Mouse (Mus musculus) olfactory bulb, adult 2 months (tissue): ENCODE data around the gene Olfr247. TPM values are rescaled to one million over a fixed set of nuclear protein-coding genes. Genes with fewer than 3 reads are reported as not detected.
"Not testable (repeated sequence)": the region's sequence is repeated elsewhere in the genome, so short reads cannot be mapped to it uniquely, and the experiment has no call there.

Experiments
- H3K27ac ChIP-seq: fragments of 200-500 bp; 2 replicates; pipeline ENCODE4 v1.5.1; 2012; ENCODE audit warnings: low read depth, low read length; ENCODE audit not compliant: insufficient read depth
- H3K4me1 ChIP-seq: fragments of 200-500 bp; 2 replicates; pipeline ENCODE4 v1.6.1; 2012; ENCODE audit warnings: low read length; ENCODE audit not compliant: control insufficient read depth, insufficient read depth
- H3K4me3 ChIP-seq: fragments of 200-500 bp; 2 replicates; pipeline ENCODE4 v1.5.1; 2012; ENCODE audit warnings: mild to moderate bottlenecking, low read depth, low read length, moderate library complexity; ENCODE audit not compliant: insufficient read depth
- CTCF ChIP-seq: fragments of 200-500 bp; IDR thresholded peaks from 2 replicates; pipeline ENCODE4 v1.5.1; 2012; ENCODE audit warnings: low read depth, mild to moderate bottlenecking, low read length, moderate library complexity; ENCODE audit not compliant: insufficient read depth
- POLR2A ChIP-seq: fragments of 200-500 bp; IDR thresholded peaks from 2 replicates; pipeline ENCODE4 v1.6.1; 2012; ENCODE audit warnings: mild to moderate bottlenecking, low read depth, low read length, moderate library complexity; ENCODE audit not compliant: insufficient read depth
- WGBS: fragments of 180-500 bp; shearing (Covaris S2); methylation state at CpG from one replicate; pipeline ENCODE4 v1.1.7; 2018; 5-methylcytosine and 5-hydroxymethylcytosine counted together
- polyA plus RNA-seq: library from polyadenylated mRNA; stranded (reverse); fragments of >200 nt; gene quantifications from 2 replicates; pipeline ENCODE4 v1.2.4, GENCODE M21; 2012; ENCODE audit warnings: low replicate concordance; ENCODE audit not compliant: missing spikeins, insufficient read depth, insufficient read length

Olfr247 gene
- polyA plus RNA-seq, result not detected in 2 replicates

- not testable (repeated sequence) for H3K4me1 ChIP-seq
- no CpG with 5 or more reads among the region's 2 CpGs for WGBS
These were observed at the start of gene Olfr247 for GRCm38 (mm10) chr10:129976040-129976439. Gene Olfr247, minus strand, starts transcription at chr10:129976140.

DNA sequence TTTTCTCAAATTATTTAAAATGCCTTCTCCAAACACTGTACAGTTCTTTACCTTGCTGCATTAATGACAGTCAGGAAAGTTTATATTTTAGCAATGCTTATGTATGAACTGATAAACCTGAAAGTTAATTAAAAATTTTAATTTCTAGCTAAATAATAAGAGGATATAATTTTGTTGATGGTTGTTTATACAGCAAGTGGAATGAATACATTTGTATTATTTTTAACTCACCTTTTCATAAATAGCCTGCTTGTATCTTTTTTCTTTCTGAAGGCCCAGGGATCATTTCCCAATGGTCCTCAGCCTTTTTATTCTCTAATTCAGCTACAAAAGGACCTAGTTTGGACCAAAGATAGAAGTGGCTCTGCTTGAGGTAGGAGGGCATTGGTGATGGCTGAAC is 36.4 kb upstream of the Olfr247 start, which contains the start of gene Olfr820:
Olfr820 (plus strand) TSS at position 301 of the 400 bp plus-strand sequence.
- Histone ChIP-seq H3K27ac (no peak within 1 kb of the TSS), H3K4me3 (no peak within 1 kb of the TSS), H3K4me1 (no peaks in the 10 kb centered on the region)
- TF ChIP-seq POLR2A, result no peak
- TF ChIP-seq CTCF, result no peak

More at GRCm38 (mm10) chr10:129976040-129976439, at the start of gene Olfr247:
- not testable (repeated sequence) for H3K4me3 ChIP-seq, H3K27ac ChIP-seq

DNA sequence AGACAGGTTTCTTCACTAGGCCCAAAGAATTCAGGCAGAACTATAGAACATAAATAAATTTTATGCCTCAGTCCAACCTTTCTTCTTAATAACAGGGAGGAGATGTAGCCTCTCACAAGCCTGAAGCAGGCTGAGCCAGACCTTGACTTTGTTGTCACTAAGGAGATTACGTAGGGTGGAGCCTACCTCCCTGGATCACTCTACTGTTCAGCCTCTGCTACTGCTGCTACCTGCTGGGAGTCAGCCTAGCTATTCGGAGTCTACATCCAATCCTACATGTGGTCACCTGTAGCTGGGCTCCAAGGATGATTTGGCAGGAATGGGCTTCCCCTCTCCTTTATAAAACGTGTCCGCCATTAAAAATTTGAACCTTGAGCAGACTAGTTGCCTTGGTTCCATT is 29.4 kb upstream of the Olfr247 start:
- H3K27ac ChIP-seq, H3K4me1 ChIP-seq, H3K4me3 ChIP-seq: not testable (repeated sequence)
- WGBS, result 85% methylated on average over 4 of the region's 4 CpGs

- H3K4me3 ChIP-seq, H3K27ac ChIP-seq, H3K4me1 ChIP-seq: not testable (repeated sequence)
- 83% methylated on average over 4 of the region's 4 CpGs for WGBS
These were observed 28.2 kb upstream of the Olfr247 start for GRCm38 (mm10) chr10:130004104-130004503.

DNA sequence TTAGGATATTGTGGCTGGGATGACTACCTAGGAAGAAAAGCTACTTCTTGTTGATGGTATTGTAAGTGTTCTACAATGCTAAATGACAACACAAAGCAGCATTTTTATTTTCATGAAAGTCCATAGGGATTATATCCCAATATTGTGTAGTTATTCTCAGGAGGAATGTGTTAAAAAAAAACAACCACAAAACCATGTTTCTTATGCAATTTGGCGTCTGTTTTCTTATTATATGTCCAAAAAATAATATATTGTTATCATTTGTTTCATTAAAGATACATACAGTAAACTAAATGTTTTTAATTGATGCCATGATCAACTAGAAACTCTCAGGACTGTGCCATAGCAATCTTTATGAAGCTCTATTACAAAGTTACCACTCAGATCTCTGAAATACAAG is 9.0 kb upstream of the Olfr247 start, which contains the start of gene Gm10310:
Gm10310 (minus strand) TSS at position 101 of the 400 bp plus-strand sequence.
- not testable (repeated sequence) for H3K4me1 ChIP-seq, H3K27ac ChIP-seq, H3K4me3 ChIP-seq
- no CpG with 5 or more reads among the region's 1 CpGs for WGBS

DNA sequence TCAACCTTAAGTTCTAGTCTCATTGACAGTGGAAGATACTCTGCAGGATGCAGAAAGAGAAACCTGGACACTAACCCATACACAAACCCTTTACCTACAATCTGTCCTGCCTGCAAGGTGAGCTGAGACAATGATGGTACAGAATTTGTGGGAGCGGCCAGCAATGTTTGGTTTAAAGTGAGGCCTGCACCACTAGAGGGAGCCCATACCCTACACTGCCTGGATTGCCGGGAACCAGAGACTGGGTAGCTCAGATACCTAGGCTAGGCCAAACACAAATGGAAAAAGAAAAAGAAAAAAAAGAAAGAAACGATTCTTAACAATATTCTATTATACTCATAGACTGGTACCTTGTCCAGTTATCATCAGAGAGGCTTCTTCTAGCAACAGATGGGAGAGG is 5.9 kb upstream of the Olfr247 start:
- H3K4me3 ChIP-seq, H3K27ac ChIP-seq, H3K4me1 ChIP-seq: not testable (repeated sequence)
- no CpG with 5 or more reads among the region's 3 CpGs for WGBS

GRCm38 (mm10) chr10:129972994-129973393 is 2.9 kb downstream of the Olfr247 start:
- no CpG with 5 or more reads among the region's 3 CpGs for WGBS
- not testable (repeated sequence) for H3K4me1 ChIP-seq, H3K4me3 ChIP-seq, H3K27ac ChIP-seq

DNA sequence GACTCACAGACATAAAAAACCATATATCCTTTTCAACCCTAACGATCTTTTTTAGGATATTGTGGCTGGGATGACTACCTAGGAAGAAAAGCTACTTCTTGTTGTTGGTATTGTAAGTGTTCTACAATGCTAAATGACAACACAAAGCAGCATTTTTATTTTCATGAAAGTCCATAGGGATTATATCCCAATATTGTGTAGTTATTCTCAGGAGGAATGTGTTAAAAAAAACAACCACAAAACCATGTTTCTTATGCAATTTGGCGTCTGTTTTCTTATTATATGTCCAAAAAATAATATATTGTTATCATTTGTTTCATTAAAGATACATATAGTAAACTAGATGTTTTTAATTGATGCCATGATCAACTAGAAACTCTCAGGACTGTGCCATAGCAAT is 8.8 kb downstream of the Olfr247 start, which contains the start of gene Olfr819:
Olfr819 (minus strand) TSS at position 101 of the 400 bp plus-strand sequence.
- 80% methylated on average over 2 of the region's 2 CpGs for WGBS
- H3K27ac ChIP-seq, H3K4me3 ChIP-seq, H3K4me1 ChIP-seq: not testable (repeated sequence)

- 95% methylated on average over 2 of the region's 3 CpGs for WGBS
- not testable (repeated sequence) for H3K4me3 ChIP-seq, H3K4me1 ChIP-seq, H3K27ac ChIP-seq
These were observed 9.7 kb downstream of the Olfr247 start for GRCm38 (mm10) chr10:129966232-129966631.

GRCm38 (mm10) chr10:129949000-129949399 is 26.9 kb downstream of the Olfr247 start, which contains the start of gene Olfr818:
Gene Olfr818, minus strand, starts transcription at chr10:129949100.
- Histone ChIP-seq H3K27ac (no peak within 1 kb of the TSS), H3K4me3 (no peak within 1 kb of the TSS), H3K4me1 (no peaks in the 10 kb centered on the region)
- TF ChIP-seq CTCF, result no peak
- TF ChIP-seq POLR2A, result no peak
- 90% methylated on average over 2 of the region's 2 CpGs for WGBS

Other genes with a start within 250 kb of the Olfr247 start
- gene Olfr805, start 246.8 kb downstream of the Olfr247 start, polyA plus RNA-seq, result not detected in 2 replicates
- not detected in 2 replicates for gene Olfr806, start 234.2 kb downstream of the Olfr247 start, polyA plus RNA-seq
- gene Olfr807, start 218.3 kb downstream of the Olfr247 start, polyA plus RNA-seq, result not detected in 2 replicates
- not detected in 2 replicates for gene Olfr808, start 210.7 kb downstream of the Olfr247 start, polyA plus RNA-seq
- not detected in 2 replicates for gene Olfr809, start 201.5 kb downstream of the Olfr247 start, polyA plus RNA-seq
- not detected in 2 replicates for gene Olfr810, start 181.2 kb downstream of the Olfr247 start, polyA plus RNA-seq
- not detected in 2 replicates for gene Olfr811, start 171.7 kb downstream of the Olfr247 start, polyA plus RNA-seq
- gene Olfr812, start 130.0 kb downstream of the Olfr247 start, polyA plus RNA-seq, result not detected in 2 replicates
- gene Olfr813, start 120.8 kb downstream of the Olfr247 start, polyA plus RNA-seq, result not detected in 2 replicates
- not detected in 2 replicates for gene Olfr814, start 96.3 kb downstream of the Olfr247 start, polyA plus RNA-seq
- not detected in 2 replicates for gene Olfr815, start 70.3 kb downstream of the Olfr247 start, polyA plus RNA-seq
- gene Olfr816, start 60.5 kb downstream of the Olfr247 start, polyA plus RNA-seq, result not detected in 2 replicates
- not detected in 2 replicates for gene Olfr818, start 27.0 kb downstream of the Olfr247 start, polyA plus RNA-seq
- gene Olfr819, start 8.9 kb downstream of the Olfr247 start, polyA plus RNA-seq, result not detected in 2 replicates
- gene Gm10310, start 8.9 kb upstream of the Olfr247 start, polyA plus RNA-seq, result not detected in 2 replicates
- not detected in 2 replicates for gene Olfr820, start 36.5 kb upstream of the Olfr247 start, polyA plus RNA-seq
- gene Olfr821, start 54.2 kb upstream of the Olfr247 start, polyA plus RNA-seq, result not detected in 2 replicates
- not detected in 2 replicates for gene Olfr822, start 95.1 kb upstream of the Olfr247 start, polyA plus RNA-seq
- not detected in 2 replicates for gene Olfr823, start 139.2 kb upstream of the Olfr247 start, polyA plus RNA-seq
- gene Olfr824, start 153.9 kb upstream of the Olfr247 start, polyA plus RNA-seq, result not detected in 2 replicates
- gene Olfr825, start 190.6 kb upstream of the Olfr247 start, polyA plus RNA-seq, result not detected in 2 replicates
- gene Olfr826, start 208.0 kb upstream of the Olfr247 start, polyA plus RNA-seq, result not detected in 2 replicates
- not detected in 2 replicates for gene Olfr827, start 238.3 kb upstream of the Olfr247 start, polyA plus RNA-seq